Mouse (Mus musculus) forebrain, postnatal 0 days (tissue): ENCODE data around the gene Atxn7l1. TPM values are rescaled to one million over a fixed set of nuclear protein-coding genes. Genes with fewer than 3 reads are reported as not detected.

Experiments used
- ATAC-seq: fragments of 200-750 bp; cut with Nextera tagmentation; 2 replicates; pipeline ENCODE4 v1.8.0; 2017; ENCODE audit warnings: mild to moderate bottlenecking, moderate library complexity
- DNase-seq: peaks from one replicate; pipeline ENCODE4 v3.0.0-alpha.2; 2015
- H3K27ac ChIP-seq: fragments of 300-500 bp; sonication (generic); 2 replicates; pipeline ENCODE4 v1.5.1; 2014; ENCODE audit warnings: low read depth, mild to moderate bottlenecking, antibody characterized with exemption, low read length, moderate library complexity, mixed read lengths
- H3K27me3 ChIP-seq: fragments of 300-500 bp; sonication (generic); 2 replicates; pipeline ENCODE4 v1.6.1; 2014; ENCODE audit warnings: mild to moderate bottlenecking, low read length, mixed read lengths; ENCODE audit not compliant: insufficient read depth
- H3K36me3 ChIP-seq: fragments of 300-500 bp; sonication (generic); 2 replicates; pipeline ENCODE4 v1.6.1; 2014; ENCODE audit warnings: mild to moderate bottlenecking, moderate library complexity; ENCODE audit not compliant: insufficient read depth
- H3K4me1 ChIP-seq: fragments of 300-500 bp; sonication (generic); 2 replicates; pipeline ENCODE4 v1.6.1; 2014; ENCODE audit warnings: antibody characterized with exemption; ENCODE audit not compliant: insufficient read depth
- H3K4me2 ChIP-seq: fragments of 300-500 bp; sonication (generic); 2 replicates; pipeline ENCODE4 v1.6.1; 2014; ENCODE audit warnings: low read depth, mild to moderate bottlenecking, moderate library complexity
- H3K4me3 ChIP-seq: fragments of 300-500 bp; sonication (generic); 2 replicates; pipeline ENCODE4 v1.5.1; 2014; ENCODE audit warnings: low read depth, low read length, mixed read lengths
- H3K9ac ChIP-seq: fragments of 300-500 bp; sonication (generic); 2 replicates; pipeline ENCODE4 v1.6.1; 2014; ENCODE audit warnings: mild to moderate bottlenecking
- H3K9me3 ChIP-seq: fragments of 300-500 bp; sonication (generic); 2 replicates; pipeline ENCODE4 v1.6.1; 2016; ENCODE audit warnings: low read length
- CTCF ChIP-seq: sonication (generic); IDR thresholded peaks from 2 replicates; pipeline ENCODE4 v1.5.1; 2016; ENCODE audit warnings: antibody characterized with exemption, control low read depth, low read depth
- WGBS: fragments of 180-500 bp; shearing (Covaris S2); extraction: QIAGEN DNeasy Blood & Tissue Kit; methylation state at CpG from one replicate; pipeline ENCODE4 v1.1.7; 2014; 5-methylcytosine and 5-hydroxymethylcytosine counted together
- polyA plus RNA-seq: library from polyadenylated mRNA; unstranded; fragments of >200 nt; fragmentation: Nextera tagmentation; extraction: Ambion mirVana; gene quantifications from 2 replicates; pipeline ENCODE4 v1.2.1, GENCODE M21; 2015
- total RNA-seq: library from RNA; depleted of rRNA; stranded (reverse); fragments of >200 nt; gene quantifications from 2 replicates; pipeline ENCODE4 v1.2.3, GENCODE M21; 2014

Gene Atxn7l1
- total and polyA plus RNA-seq, 2 experiments from 2014 or later, result 18.2 to 23.0 TPM

DNA sequence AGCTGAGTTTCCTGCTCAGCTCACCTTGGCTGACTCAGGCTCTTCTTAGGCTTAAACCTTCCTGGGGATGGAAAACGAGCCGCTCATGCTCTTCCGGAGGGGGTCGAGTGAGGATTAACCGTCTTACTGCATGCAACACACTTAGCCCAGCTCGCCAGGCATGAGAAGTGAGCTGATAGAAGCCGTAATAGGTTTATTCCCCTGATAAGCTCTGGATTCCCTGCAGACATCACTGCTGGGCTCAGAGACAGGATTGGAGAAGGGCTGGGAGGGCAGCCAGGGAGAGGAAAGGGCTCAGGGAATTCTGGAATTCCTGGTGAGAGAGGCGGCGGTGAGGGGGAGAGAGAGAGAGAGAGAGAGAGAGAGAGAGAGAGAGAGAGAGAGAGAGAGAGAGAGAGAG is 105.7 kb downstream of the Atxn7l1 start:
- ATAC-seq, result peak; percentile 23
- DNase-seq, result peak; percentile 15
- Histone ChIP-seq H3K4me1 (no peaks in the 10 kb centered on the region), H3K27ac (no peak overlapping the region), H3K4me2 (no peak overlapping the region), H3K27me3 (no peaks in the 10 kb centered on the region), H3K9me3 (no peaks in the 10 kb centered on the region), H3K4me3 (no peak overlapping the region), H3K9ac (no peak overlapping the region), H3K36me3 (no peaks in the 10 kb centered on the region)
- TF ChIP-seq CTCF, result no peak
- 41% methylated on average over 8 of the region's 9 CpGs for WGBS

DNA sequence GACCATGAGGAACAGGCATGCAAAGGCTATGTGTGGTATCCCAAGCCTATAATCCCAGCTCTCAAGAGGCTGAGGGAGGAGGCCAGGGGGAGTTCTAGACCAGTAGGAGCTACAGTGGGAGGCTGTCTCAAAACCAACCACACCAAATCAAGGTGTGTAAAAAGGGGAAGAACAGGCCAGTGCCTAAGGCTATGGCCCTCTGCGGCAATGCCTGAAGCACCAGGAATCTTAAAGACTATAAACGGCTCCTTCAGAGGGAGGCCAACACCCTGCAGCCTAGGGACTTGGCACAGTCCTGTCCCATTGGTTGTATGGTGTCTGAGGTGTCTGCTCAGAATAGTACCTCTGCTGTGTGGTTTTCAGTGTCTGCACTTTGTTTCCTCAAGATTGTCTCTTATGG is 107.8 kb downstream of the Atxn7l1 start:
- TF ChIP-seq CTCF, result no peak
- WGBS, result 84% methylated on average over 2 of the region's 2 CpGs
- Histone ChIP-seq H3K4me2 (no peak overlapping the region), H3K4me3 (no peak overlapping the region), H3K4me1 (no peaks in the 10 kb centered on the region), H3K36me3 (no peaks in the 10 kb centered on the region), H3K27me3 (no peaks in the 10 kb centered on the region), H3K27ac (no peak overlapping the region), H3K9ac (no peak overlapping the region), H3K9me3 (no peaks in the 10 kb centered on the region)
- DNase-seq, result no peak
- no peak for ATAC-seq

DNA sequence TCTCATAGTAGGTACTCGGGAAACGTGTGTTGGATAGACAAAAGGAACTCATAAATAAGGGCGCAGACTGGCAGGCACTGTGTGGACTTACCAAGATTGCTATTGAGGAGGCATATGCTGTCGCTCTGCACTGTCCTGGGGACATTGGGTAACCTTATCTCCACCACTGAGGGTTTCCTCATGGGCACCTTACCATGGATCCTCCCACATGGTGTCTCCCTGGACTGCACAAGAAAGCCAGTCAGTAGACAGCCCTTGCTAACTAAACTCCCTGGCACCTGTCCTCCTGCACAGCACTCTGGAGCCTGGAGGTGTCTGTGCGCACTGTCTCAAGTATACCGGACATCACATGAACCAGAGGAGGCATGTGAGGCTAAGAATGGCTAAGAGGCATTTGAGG is 108.9 kb downstream of the Atxn7l1 start:
- H3K4me2 ChIP-seq, result no peak overlapping the region
- no peak for TF ChIP-seq CTCF
- 92% methylated on average over 6 of the region's 6 CpGs for WGBS
- H3K9me3 ChIP-seq, result no peaks in the 10 kb centered on the region
- no peaks in the 10 kb centered on the region for H3K27me3 ChIP-seq
- H3K9ac ChIP-seq, result no peak overlapping the region
- no peak overlapping the region for H3K27ac ChIP-seq
- H3K36me3 ChIP-seq, result no peaks in the 10 kb centered on the region
- no peaks in the 10 kb centered on the region for H3K4me1 ChIP-seq
- no peak for DNase-seq
- ATAC-seq, result no peak
- no peak overlapping the region for H3K4me3 ChIP-seq

DNA sequence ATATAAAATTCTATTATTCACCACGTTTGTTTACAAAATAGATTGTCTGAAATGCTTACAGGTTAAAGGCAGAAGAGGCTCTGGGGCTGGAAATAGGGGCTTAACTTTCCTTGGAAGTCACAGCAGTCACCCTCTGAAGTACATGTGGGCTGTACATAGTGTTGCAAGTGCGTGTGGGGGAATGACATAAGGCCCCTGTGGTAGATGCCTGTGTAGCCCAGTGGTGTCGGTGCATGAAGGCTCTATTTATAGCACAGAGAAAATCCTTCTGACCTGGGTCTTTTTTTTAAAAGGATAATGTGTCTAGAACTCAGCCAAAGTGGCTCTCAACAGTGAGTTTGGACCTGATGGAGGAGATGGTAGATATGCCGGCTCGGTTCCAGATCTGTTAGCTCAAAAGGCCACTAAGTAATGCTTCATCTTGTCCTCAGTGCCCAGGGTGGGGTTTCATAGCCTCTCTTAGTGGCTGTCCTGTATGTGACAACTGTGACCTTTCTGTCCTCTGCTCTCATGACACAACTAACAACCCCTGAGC is 111.6 kb downstream of the Atxn7l1 start:
- H3K4me2 ChIP-seq, result no peak overlapping the region
- H3K27me3 ChIP-seq, result no peaks in the 10 kb centered on the region
- no peaks in the 10 kb centered on the region for H3K36me3 ChIP-seq
- no peak overlapping the region for H3K4me3 ChIP-seq
- H3K27ac ChIP-seq, result no peak overlapping the region
- no peak overlapping the region for H3K9ac ChIP-seq
- no peak for ATAC-seq
- H3K4me1 ChIP-seq, result no peaks in the 10 kb centered on the region
- TF ChIP-seq CTCF, result no peak
- H3K9me3 ChIP-seq, result no peaks in the 10 kb centered on the region
- 88% methylated on average over 5 of the region's 5 CpGs for WGBS
- DNase-seq, result no peak

DNA sequence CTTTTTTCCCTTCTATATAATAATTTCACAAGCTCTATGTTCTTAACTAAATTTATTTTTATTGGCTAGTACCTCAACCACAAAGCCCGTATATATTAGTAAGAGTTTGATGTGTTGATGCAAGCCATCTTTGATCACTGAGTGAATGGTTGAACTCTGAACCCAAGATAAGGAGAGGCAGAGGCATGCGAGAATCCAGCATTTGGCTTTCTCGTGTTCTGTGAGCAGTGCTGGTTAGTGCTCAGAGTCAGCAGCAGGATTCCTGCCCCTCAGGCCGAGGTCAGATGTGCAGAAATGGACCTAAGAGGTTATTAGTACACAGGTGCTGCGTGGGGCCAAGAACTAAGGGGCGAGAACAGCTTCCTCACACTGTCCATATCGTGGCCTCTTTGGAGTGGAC is 113.1 kb downstream of the Atxn7l1 start:
- Histone ChIP-seq H3K4me1 (no peaks in the 10 kb centered on the region), H3K27me3 (no peaks in the 10 kb centered on the region), H3K4me2 (no peak overlapping the region), H3K9ac (no peak overlapping the region), H3K27ac (no peak overlapping the region), H3K36me3 (no peaks in the 10 kb centered on the region), H3K4me3 (no peak overlapping the region), H3K9me3 (no peaks in the 10 kb centered on the region)
- no peak for TF ChIP-seq CTCF
- no peak for ATAC-seq
- no peak for DNase-seq
- WGBS, result 91% methylated on average over 7 of the region's 7 CpGs

DNA sequence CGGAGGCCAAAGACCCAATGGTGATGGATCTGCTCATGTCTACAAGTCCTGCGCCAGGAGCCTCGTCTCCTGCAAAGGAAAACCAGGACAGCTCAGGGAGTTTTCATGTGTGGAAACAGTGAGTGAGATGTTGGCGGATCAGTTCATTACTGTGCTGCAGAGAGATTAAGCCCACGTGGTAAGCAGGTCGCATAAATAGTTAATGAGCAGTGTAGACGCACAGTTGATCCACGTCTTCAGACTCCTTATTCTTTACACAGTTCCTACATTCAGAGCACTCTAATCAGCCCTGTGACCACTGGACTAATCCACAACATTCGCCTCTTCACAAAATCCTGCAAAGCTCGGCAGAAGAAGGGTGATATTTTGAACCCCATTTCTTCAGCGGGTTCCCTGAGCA is 118.4 kb downstream of the Atxn7l1 start:
- Histone ChIP-seq H3K36me3 (no peaks in the 10 kb centered on the region), H3K9me3 (no peaks in the 10 kb centered on the region), H3K4me1 (no peaks in the 10 kb centered on the region), H3K4me2 (no peak overlapping the region), H3K27ac (no peak overlapping the region), H3K9ac (no peak overlapping the region), H3K27me3 (no peaks in the 10 kb centered on the region), H3K4me3 (no peak overlapping the region)
- DNase-seq (no peak), ATAC-seq (no peak)
- 71% methylated on average over 11 of the region's 11 CpGs for WGBS
- TF ChIP-seq CTCF, result no peak

DNA sequence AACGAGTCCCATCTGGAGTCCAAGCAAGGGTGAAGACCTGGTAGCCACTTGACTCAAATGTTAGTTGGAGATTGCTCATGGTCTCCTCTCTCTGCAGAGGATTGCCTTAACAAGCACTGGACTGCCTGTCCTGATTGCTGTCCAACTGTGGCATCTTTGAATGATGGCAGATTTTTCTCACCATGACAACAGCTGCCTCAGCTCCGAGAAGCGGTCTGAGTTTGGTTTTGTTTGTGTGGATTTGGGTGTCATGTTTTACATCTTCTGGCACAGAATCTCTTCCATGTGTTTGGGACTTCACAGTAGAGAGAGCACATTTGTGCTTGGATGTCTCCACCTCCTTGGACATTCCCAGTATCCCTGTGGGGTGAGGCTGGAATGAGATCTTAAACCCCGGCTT is 120.5 kb downstream of the Atxn7l1 start:
- H3K27me3 ChIP-seq, result no peaks in the 10 kb centered on the region
- H3K9ac ChIP-seq, result no peak overlapping the region
- no peaks in the 10 kb centered on the region for H3K36me3 ChIP-seq
- H3K9me3 ChIP-seq, result no peaks in the 10 kb centered on the region
- H3K27ac ChIP-seq, result no peak overlapping the region
- H3K4me3 ChIP-seq, result no peak overlapping the region
- peak; percentile 27; the same call in 1 of the 2 replicates for ATAC-seq
- DNase-seq, result peak; percentile 22
- WGBS, result 48% methylated on average over 4 of the region's 4 CpGs
- no peak for TF ChIP-seq CTCF
- no peaks in the 10 kb centered on the region for H3K4me1 ChIP-seq
- H3K4me2 ChIP-seq, result no peak overlapping the region

DNA sequence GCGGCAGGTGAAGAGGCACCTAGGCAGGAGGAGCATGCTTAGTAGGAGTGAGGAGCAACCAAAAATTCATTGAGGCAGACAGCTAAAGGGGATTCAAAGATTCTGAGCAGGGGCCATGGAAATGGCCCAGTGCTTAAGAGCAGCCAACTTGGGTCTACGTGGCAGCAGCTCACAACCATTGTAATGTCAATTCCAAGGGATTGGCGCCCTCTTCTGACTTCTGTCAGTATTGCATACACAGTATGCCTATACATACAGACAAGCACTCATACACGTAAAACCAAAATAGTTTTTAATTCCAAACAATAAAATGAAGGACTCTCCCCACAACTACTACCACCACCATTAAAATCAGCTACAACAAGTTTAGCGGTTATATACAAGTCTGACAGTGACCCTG is 122.2 kb downstream of the Atxn7l1 start:
- ATAC-seq (no peak), DNase-seq (peak; percentile 60)
- TF ChIP-seq CTCF, result peak; percentile 72
- Histone ChIP-seq H3K4me3 (no peak overlapping the region), H3K4me2 (no peak overlapping the region), H3K9ac (no peak overlapping the region), H3K27me3 (no peaks in the 10 kb centered on the region), H3K27ac (no peak overlapping the region), H3K36me3 (no peaks in the 10 kb centered on the region), H3K4me1 (no peaks in the 10 kb centered on the region), H3K9me3 (no peaks in the 10 kb centered on the region)
- 74% methylated on average over 5 of the region's 5 CpGs for WGBS
